Mouse (Mus musculus) spleen, adult 2 months (tissue): Measurements from ENCODE around the gene Fcmr. TPM values are rescaled to one million over a fixed set of nuclear protein-coding genes. Genes with fewer than 3 reads are reported as not detected.

Experiments
- DNase-seq, 2 experiments: peaks; one replicate each; pipeline versions ENCODE4 v3.0.0 to v3.0.0-alpha.2; 2012 to 2021; ENCODE audit warnings: low spot score in 2 of 2, low read depth in 1 of 2
- H3K27ac ChIP-seq: fragments of 200-500 bp; 2 replicates; pipeline ENCODE4 v1.5.1; 2012; ENCODE audit warnings: low read length, inconsistent platforms; ENCODE audit not compliant: insufficient read depth
- H3K27me3 ChIP-seq: fragments of 200-500 bp; 2 replicates; pipeline ENCODE4 v1.6.1; 2012; ENCODE audit warnings: mild to moderate bottlenecking, moderate library complexity, low read length, inconsistent platforms; ENCODE audit not compliant: control insufficient read depth, insufficient read depth
- H3K36me3 ChIP-seq: fragments of 200-500 bp; 2 replicates; pipeline ENCODE4 v1.6.1; 2012; ENCODE audit warnings: mild to moderate bottlenecking, low read length, inconsistent platforms; ENCODE audit not compliant: control insufficient read depth, insufficient read depth
- H3K4me1 ChIP-seq: fragments of 200-500 bp; 2 replicates; pipeline ENCODE4 v1.6.1; 2011; ENCODE audit warnings: inconsistent platforms; ENCODE audit not compliant: control insufficient read depth, insufficient read depth, insufficient read length
- H3K4me3 ChIP-seq: fragments of 200-500 bp; 2 replicates; pipeline ENCODE4 v1.5.1; 2011; ENCODE audit warnings: mild to moderate bottlenecking, inconsistent platforms; ENCODE audit not compliant: insufficient read depth, insufficient read length; ENCODE audit errors: extremely low read depth
- CTCF ChIP-seq: fragments of 200-500 bp; IDR thresholded peaks from 2 replicates; pipeline ENCODE4 v1.5.1; 2011; ENCODE audit warnings: mild to moderate bottlenecking, inconsistent platforms; ENCODE audit not compliant: insufficient read depth, insufficient read length, insufficient replicate concordance; ENCODE audit errors: extremely low read depth
- POLR2A ChIP-seq: fragments of 200-500 bp; IDR thresholded peaks from 2 replicates; pipeline ENCODE4 v1.6.1; 2011; ENCODE audit warnings: low read depth, low read length, inconsistent platforms
- WGBS: fragments of 180-500 bp; shearing (Covaris S2); methylation state at CpG from one replicate; pipeline ENCODE4 v1.1.7; 2018; 5-methylcytosine and 5-hydroxymethylcytosine counted together
- polyA plus RNA-seq: library from polyadenylated mRNA; depleted of rRNA; stranded (reverse); fragments of >200 nt; gene quantifications from 2 replicates; pipeline ENCODE4 v1.2.3, GENCODE M21; 2012

The Fcmr gene
- polyA plus RNA-seq, 1 experiment, result 452 TPM

- peaks cover 10% of the 10 kb centered on the region for H3K4me1 ChIP-seq
- no peak overlapping the region for H3K27ac ChIP-seq
- TF ChIP-seq POLR2A (no peak), CTCF (no peak)
- H3K27me3 ChIP-seq, result no peaks in the 10 kb centered on the region
- WGBS, result 81% methylated on average over 7 of the region's 7 CpGs
- H3K4me3 ChIP-seq, result no peak overlapping the region
- peaks cover 37% of the 10 kb centered on the region for H3K36me3 ChIP-seq
- DNase-seq, result no peak
Measured at GRCm38 (mm10) chr1:130879927-130880326, 14.5 kb downstream of the Fcmr start.

GRCm38 (mm10) chr1:130883146-130883545, 17.7 kb downstream of the Fcmr start:
- WGBS, result 89% methylated on average over 4 of the region's 4 CpGs

GRCm38 (mm10) chr1:130887354-130887753, 21.9 kb downstream of the Fcmr start, which contains the start of gene Il24:
TSS of gene Il24 (minus strand) at chr1:130887454.
- Histone ChIP-seq H3K36me3 (no peaks in the 10 kb centered on the region), H3K4me1 (no peaks in the 10 kb centered on the region), H3K4me3 (no peak within 1 kb of the TSS), H3K27me3 (no peaks in the 10 kb centered on the region), H3K27ac (no peak within 1 kb of the TSS)
- TF ChIP-seq CTCF (no peak), POLR2A (no peak)
- no peak for DNase-seq

More at GRCm38 (mm10) chr1:130883146-130883545, 17.7 kb downstream of the Fcmr start:
- DNase-seq, result no peak
- no peaks in the 10 kb centered on the region for H3K27me3 ChIP-seq
- TF ChIP-seq POLR2A (no peak), CTCF (no peak)
- H3K4me3 ChIP-seq, result no peak overlapping the region
- H3K27ac ChIP-seq, result no peak overlapping the region
- peaks cover 22% of the 10 kb centered on the region for H3K36me3 ChIP-seq
- H3K4me1 ChIP-seq, result peaks cover under 1% of the 10 kb centered on the region

GRCm38 (mm10) chr1:130892446-130892845, 27.0 kb downstream of the Fcmr start:
- no peaks in the 10 kb centered on the region for H3K36me3 ChIP-seq
- H3K27ac ChIP-seq, result no peak overlapping the region
- H3K27me3 ChIP-seq, result no peaks in the 10 kb centered on the region
- WGBS, result 82% methylated on average over 1 of the region's 1 CpGs
- H3K4me1 ChIP-seq, result no peaks in the 10 kb centered on the region
- H3K4me3 ChIP-seq, result no peak overlapping the region
- DNase-seq, result no peak
- TF ChIP-seq CTCF (no peak), POLR2A (no peak)

GRCm38 (mm10) chr1:130893329-130894040, 28.0 kb downstream of the Fcmr start:
- no peak for DNase-seq
- H3K4me3 ChIP-seq, result no peak overlapping the region
- H3K4me1 ChIP-seq, result no peaks in the 10 kb centered on the region
- H3K27ac ChIP-seq, result no peak overlapping the region
- H3K36me3 ChIP-seq, result no peaks in the 10 kb centered on the region
- 82% methylated on average over 9 of the region's 9 CpGs for WGBS
- no peaks in the 10 kb centered on the region for H3K27me3 ChIP-seq
- TF ChIP-seq POLR2A (no peak), CTCF (no peak)

- Histone ChIP-seq H3K27me3 (no peaks in the 10 kb centered on the region), H3K4me3 (no peak overlapping the region), H3K27ac (no peak overlapping the region), H3K4me1 (no peaks in the 10 kb centered on the region), H3K36me3 (no peaks in the 10 kb centered on the region)
- TF ChIP-seq CTCF (no peak), POLR2A (no peak)
- no peak for DNase-seq
- 87% methylated on average over 6 of the region's 6 CpGs for WGBS
Measured at GRCm38 (mm10) chr1:130894468-130894867, 29.0 kb downstream of the Fcmr start.

GRCm38 (mm10) chr1:130902505-130902904, 37.0 kb downstream of the Fcmr start:
- WGBS, result 90% methylated on average over 7 of the region's 7 CpGs
- TF ChIP-seq POLR2A, result no peak
- TF ChIP-seq CTCF, result no peak
- DNase-seq, result no peak
- Histone ChIP-seq H3K4me3 (no peak overlapping the region), H3K27ac (no peak overlapping the region), H3K27me3 (no peaks in the 10 kb centered on the region), H3K4me1 (no peaks in the 10 kb centered on the region), H3K36me3 (no peaks in the 10 kb centered on the region)
